ENCODE assay signal across 8 mouse cellular contexts in genomic region chr13:23685966-23686365, GRCm38 (mm10). TPM values are rescaled to one million over a fixed set of nuclear protein-coding genes. Genes with fewer than 3 reads are reported as not detected.
DNase-seq lines count a peak whose midpoint lies in the region; ATAC-seq and TF ChIP-seq lines count a peak whose summit lies in the region.

No protein-coding gene starts in this region.

- no peaks in the 10 kb centered on the region for H3K9me3 ChIP-seq in hindbrain, embryonic 13.5 days
- H3K9me3 ChIP-seq in midbrain, embryonic 14.5 days (ENCODE audit: control insufficient read depth, low read length) = no peaks in the 10 kb centered on the region

- peak overlapping the region; percentile 69 for H3K4me2 ChIP-seq in hindbrain, embryonic 13.5 days
- H3K4me2 ChIP-seq in midbrain, embryonic 14.5 days (ENCODE audit: low read length) = peak overlapping the region; percentile 68

- no peaks in the 10 kb centered on the region; the same call in 1 of the 2 replicates for H3K36me3 ChIP-seq in kidney, adult 2 months (ENCODE audit: control insufficient read depth, insufficient read depth, low read length)
- no peaks in the 10 kb centered on the region for H3K36me3 ChIP-seq in hindbrain, embryonic 13.5 days
- H3K36me3 ChIP-seq in midbrain, embryonic 14.5 days (ENCODE audit: control insufficient read depth, insufficient read depth, low read length) = no peaks in the 10 kb centered on the region

- WGBS in kidney, adult 2 months = 34% methylated on average over 4 of the region's 4 CpGs
- WGBS in hindbrain, embryonic 13.5 days = 42% methylated on average over 4 of the region's 4 CpGs
- 42% methylated on average over 4 of the region's 4 CpGs for WGBS in midbrain, embryonic 14.5 days

- no peak for ATAC-seq in hindbrain, embryonic 13.5 days (ENCODE audit: low FRiP score)
- no peak for ATAC-seq in midbrain, embryonic 14.5 days (ENCODE audit: low FRiP score, low TSS enrichment)

- H3K27ac ChIP-seq in kidney, adult 2 months (ENCODE audit: insufficient read depth, low read depth, low read length) = peak overlapping the region; percentile 79
- peak overlapping the region; percentile 92 for H3K27ac ChIP-seq in bone marrow macrophage, adult 2 months (ENCODE audit: insufficient read depth, low read depth, low read length)
- peak overlapping the region; percentile 95; the same call in 1 of the 2 replicates for H3K27ac ChIP-seq in hindbrain, embryonic 13.5 days
- peak overlapping the region; percentile 93 for H3K27ac ChIP-seq in midbrain, embryonic 14.5 days (replicated peaks; ENCODE audit: low read depth, low read length)

- peak overlapping the region; percentile 75 for H3K9ac ChIP-seq in hindbrain, embryonic 13.5 days
- H3K9ac ChIP-seq in midbrain, embryonic 14.5 days (replicated peaks; ENCODE audit: low read length) = 0 out of 2 replicates have a peak overlapping the region, but pooled peaks have one; percentile 53

- no peaks in the 10 kb centered on the region for H3K27me3 ChIP-seq in kidney, adult 2 months (replicated peaks; ENCODE audit: control insufficient read depth, insufficient read depth, low read length)
- no peaks in the 10 kb centered on the region for H3K27me3 ChIP-seq in hindbrain, embryonic 13.5 days
- H3K27me3 ChIP-seq in midbrain, embryonic 14.5 days (ENCODE audit: control insufficient read depth, insufficient read depth, low read length) = no peaks in the 10 kb centered on the region

- no peak for DNase-seq in kidney, adult 2 months
- no peak for DNase-seq in kidney, postnatal 14 days
- DNase-seq in midbrain, embryonic 14.5 days = peak; percentile 16
- no peak for DNase-seq in cerebellum, postnatal 36 days
- DNase-seq in urinary bladder, postnatal 14 days (ENCODE audit: low spot score) = no peak
- DNase-seq in urinary bladder, postnatal 10 days (ENCODE audit: low spot score) = no peak

- H3K4me1 ChIP-seq in kidney, adult 2 months (ENCODE audit: control insufficient read depth, insufficient read depth, low read length) = peaks cover 10% of the 10 kb centered on the region
- H3K4me1 ChIP-seq in bone marrow macrophage, adult 2 months (ENCODE audit: control insufficient read depth, insufficient read depth, low read length) = peaks cover 24% of the 10 kb centered on the region
- peaks cover 24% of the 10 kb centered on the region for H3K4me1 ChIP-seq in hindbrain, embryonic 13.5 days (replicated peaks)
- peaks cover 22% of the 10 kb centered on the region for H3K4me1 ChIP-seq in midbrain, embryonic 14.5 days (ENCODE audit: control insufficient read depth, insufficient read depth, low read length)

- TF ChIP-seq CTCF in kidney, adult 2 months (conservative IDR thresholded peaks at IDR 0.05; ENCODE audit: insufficient read depth, insufficient read length, low read depth, low read length) = no peak
- TF ChIP-seq CTCF in bone marrow macrophage, adult 2 months (IDR thresholded peaks at IDR 0.05; ENCODE audit: low read depth, low read length) = no peak

- no peak for TF ChIP-seq POLR2A in kidney, adult 2 months (IDR thresholded peaks at IDR 0.05; ENCODE audit: low read depth, low read length)
- no peak for TF ChIP-seq POLR2A in bone marrow macrophage, adult 2 months (IDR thresholded peaks at IDR 0.05; ENCODE audit: borderline replicate concordance, low read depth, low read length)

- peak overlapping the region; percentile 56 for H3K4me3 ChIP-seq in kidney, adult 2 months (ENCODE audit: insufficient read depth, low read depth, low read length)
- peak overlapping the region; percentile 59 for H3K4me3 ChIP-seq in bone marrow macrophage, adult 2 months (ENCODE audit: insufficient read depth, low read length)
- peak overlapping the region; percentile 52 for H3K4me3 ChIP-seq in hindbrain, embryonic 13.5 days
- H3K4me3 ChIP-seq in midbrain, embryonic 14.5 days (replicated peaks; ENCODE audit: low read depth, low read length) = peak overlapping the region; percentile 48

RNA-seq across cellular contexts. Expression of gene Hist1h2bc, which starts 2.0 kb away (rescaled TPM):
- 473 and 571 TPM in 2 replicates for polyA plus RNA-seq in kidney, adult 2 months (2012; rRNA removed)
- polyA plus RNA-seq in bone marrow macrophage, adult 2 months (2012; ENCODE audit: insufficient read depth, insufficient read length, missing spikeins) = 55.8 and 61.9 TPM in 2 replicates
- polyA plus RNA-seq in hindbrain, embryonic 13.5 days (2015; fragmentation: Nextera tagmentation; extraction: Ambion mirVana) = 17.8 and 23.1 TPM in 2 replicates
- polyA plus RNA-seq in midbrain, embryonic 14.5 days (2014; fragmentation: Nextera tagmentation; extraction: Ambion mirVana) = 13.1 and 17.3 TPM in 2 replicates

RNA-seq across cellular contexts. Expression of gene Hist1h2ac, which starts 2.2 kb away (rescaled TPM):
- 0.43 and 0.44 TPM in 2 replicates for polyA plus RNA-seq in kidney, adult 2 months (2012; rRNA removed)
- polyA plus RNA-seq in bone marrow macrophage, adult 2 months (2012; ENCODE audit: insufficient read depth, insufficient read length, missing spikeins) = 0.35 and 0.40 TPM in 2 replicates
- 0.38 and 0.54 TPM in 2 replicates for polyA plus RNA-seq in hindbrain, embryonic 13.5 days (2015; fragmentation: Nextera tagmentation; extraction: Ambion mirVana)
- 0.57 and 0.67 TPM in 2 replicates for polyA plus RNA-seq in midbrain, embryonic 14.5 days (2014; fragmentation: Nextera tagmentation; extraction: Ambion mirVana)

RNA-seq across cellular contexts. Expression of gene Hist1h1t, which starts 9.6 kb away (rescaled TPM):
- not detected in 2 replicates for polyA plus RNA-seq in kidney, adult 2 months (2012; rRNA removed)
- 0.62 TPM in 1 of 2 replicates, not detected in the other for polyA plus RNA-seq in bone marrow macrophage, adult 2 months (2012; ENCODE audit: insufficient read depth, insufficient read length, missing spikeins)
- polyA plus RNA-seq in hindbrain, embryonic 13.5 days (2015; fragmentation: Nextera tagmentation; extraction: Ambion mirVana) = not detected in 2 replicates
- polyA plus RNA-seq in midbrain, embryonic 14.5 days (2014; fragmentation: Nextera tagmentation; extraction: Ambion mirVana) = not detected in 2 replicates

RNA-seq across cellular contexts. Expression of gene Hist1h4c, which starts 12.3 kb away (rescaled TPM):
- polyA plus RNA-seq in kidney, adult 2 months (2012; rRNA removed) = 9.4 and 10.3 TPM in 2 replicates
- not detected in 2 replicates for polyA plus RNA-seq in bone marrow macrophage, adult 2 months (2012; ENCODE audit: insufficient read depth, insufficient read length, missing spikeins)
- 3.9 and 4.4 TPM in 2 replicates for polyA plus RNA-seq in hindbrain, embryonic 13.5 days (2015; fragmentation: Nextera tagmentation; extraction: Ambion mirVana)
- 2.9 and 4.3 TPM in 2 replicates for polyA plus RNA-seq in midbrain, embryonic 14.5 days (2014; fragmentation: Nextera tagmentation; extraction: Ambion mirVana)

RNA-seq across cellular contexts. Expression of gene Hfe, which starts 24.7 kb away (rescaled TPM):
- 21.2 and 21.4 TPM in 2 replicates for polyA plus RNA-seq in kidney, adult 2 months (2012; rRNA removed)
- 95.3 and 104 TPM in 2 replicates for polyA plus RNA-seq in bone marrow macrophage, adult 2 months (2012; ENCODE audit: insufficient read depth, insufficient read length, missing spikeins)
- 5.4 and 5.6 TPM in 2 replicates for polyA plus RNA-seq in hindbrain, embryonic 13.5 days (2015; fragmentation: Nextera tagmentation; extraction: Ambion mirVana)
- 0.77 and 3.9 TPM in 2 replicates for polyA plus RNA-seq in midbrain, embryonic 14.5 days (2014; fragmentation: Nextera tagmentation; extraction: Ambion mirVana)
